Mouse (Mus musculus) lung, adult 2 months (tissue): ENCODE measurements around the gene Tmem253.

ENCODE experiments used
- CTCF ChIP-seq: fragments of 200-500 bp; IDR thresholded peaks from 2 replicates; pipeline ENCODE4 v1.5.1; 2011; ENCODE audit warnings: mild to moderate bottlenecking, low read length, control low read depth; ENCODE audit not compliant: insufficient read depth
- POLR2A ChIP-seq: fragments of 200-500 bp; IDR thresholded peaks from 2 replicates; pipeline ENCODE4 v1.6.1; 2011; ENCODE audit warnings: low read depth, mild to moderate bottlenecking, control low read depth, low read length, borderline replicate concordance; ENCODE audit errors: extremely low read depth

- TF ChIP-seq POLR2A (peak; percentile 78), CTCF (no peak; the same call in 1 of the 2 replicates)
Measured at GRCm38 (mm10) chr14:52019590-52020340, 4.3 kb downstream of the Tmem253 start.
